Mouse (Mus musculus): ENCODE data around the gene Gm11549. TPM values are rescaled to one million over a fixed set of nuclear protein-coding genes. Genes with fewer than 3 reads are reported as not detected.

Gm11549 gene
- polyA plus RNA-seq (2012; ENCODE audit: low replicate concordance): not detected in 2 replicates

DNA sequence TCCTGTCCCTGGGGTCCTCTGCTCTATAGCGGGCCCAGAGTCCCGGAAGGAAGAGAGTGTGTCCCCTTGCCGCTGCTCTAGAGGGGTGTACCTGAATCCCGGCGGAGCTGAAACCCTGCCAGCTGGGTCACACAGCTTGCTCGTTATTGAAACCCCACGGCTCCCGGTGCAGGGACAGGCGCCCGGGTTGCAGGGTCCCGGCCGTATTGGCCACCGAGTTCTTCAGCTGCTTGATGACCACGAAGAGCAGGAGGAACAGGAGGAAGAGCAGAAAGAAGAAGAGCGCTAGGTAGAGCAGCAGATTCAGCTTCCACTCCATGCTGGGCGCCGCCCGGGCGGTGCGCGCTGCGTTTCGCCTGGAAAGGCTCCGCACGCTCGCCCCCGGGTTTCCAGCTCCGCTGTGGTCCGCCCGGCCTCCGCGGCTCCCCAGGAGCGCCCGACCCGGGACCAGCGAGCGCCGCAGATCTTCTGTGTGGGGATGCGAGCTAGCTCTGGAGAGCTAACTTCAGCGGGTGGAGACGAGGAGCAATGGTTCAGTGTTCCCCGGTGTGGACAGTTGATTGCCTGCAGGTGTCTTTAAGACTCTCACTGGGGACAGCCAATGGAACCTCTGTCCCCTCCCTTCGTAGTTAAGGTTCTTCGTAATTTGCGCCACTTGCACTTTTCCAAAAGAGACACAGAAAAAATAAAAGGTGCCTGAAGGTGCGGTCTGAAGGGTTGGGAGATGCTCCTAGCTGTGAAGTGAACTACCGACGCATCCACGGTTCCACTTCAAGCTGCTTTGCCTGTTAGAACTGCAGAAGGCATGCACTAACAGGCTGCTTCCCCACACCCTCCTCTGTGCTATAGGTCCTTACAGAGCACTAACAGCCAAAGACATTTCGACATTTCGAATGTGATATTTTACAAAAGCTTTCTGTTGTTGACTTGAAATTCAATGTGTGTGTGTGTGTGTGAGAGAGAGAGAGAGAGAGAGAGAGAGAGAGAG is at the start of gene Gm11549:
Gene Gm11549 (minus strand): TSS at position 741 of the 988 bp plus-strand sequence.

DNA sequence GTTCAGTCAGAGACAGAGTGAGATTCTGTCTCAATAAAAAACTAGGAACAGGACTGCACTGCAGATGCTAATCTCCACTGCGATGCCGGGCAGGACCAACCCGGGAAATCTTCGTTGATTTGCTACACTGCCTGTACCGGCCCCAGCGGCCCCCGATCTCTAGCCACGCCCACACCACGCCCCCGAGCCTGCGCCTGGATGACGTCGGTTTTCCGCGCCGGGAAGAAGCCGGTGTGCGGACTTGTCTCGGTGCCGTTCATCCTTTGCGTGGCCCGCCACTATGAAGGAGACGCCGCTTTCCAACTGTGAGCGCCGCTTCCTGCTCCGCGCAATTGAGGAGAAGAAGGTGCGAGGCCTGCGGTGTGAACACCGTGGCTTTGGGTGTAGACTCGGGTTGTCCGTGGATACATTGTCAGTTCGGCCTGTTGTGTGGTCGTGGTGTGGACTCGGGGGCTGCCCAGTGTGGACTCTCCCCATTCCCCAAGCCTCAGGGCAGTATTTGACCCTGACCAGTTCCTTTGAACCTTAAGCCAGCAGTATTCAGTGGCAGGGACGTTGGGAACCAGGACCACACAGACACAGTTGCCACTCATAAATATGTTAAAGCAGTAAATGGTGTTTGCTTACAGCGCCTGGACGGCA is 30.9 kb upstream of the Gm11549 start, which contains the start of gene Exosc9:
Gene Exosc9 (plus strand): TSS at position 201 of the 642 bp plus-strand sequence.

DNA sequence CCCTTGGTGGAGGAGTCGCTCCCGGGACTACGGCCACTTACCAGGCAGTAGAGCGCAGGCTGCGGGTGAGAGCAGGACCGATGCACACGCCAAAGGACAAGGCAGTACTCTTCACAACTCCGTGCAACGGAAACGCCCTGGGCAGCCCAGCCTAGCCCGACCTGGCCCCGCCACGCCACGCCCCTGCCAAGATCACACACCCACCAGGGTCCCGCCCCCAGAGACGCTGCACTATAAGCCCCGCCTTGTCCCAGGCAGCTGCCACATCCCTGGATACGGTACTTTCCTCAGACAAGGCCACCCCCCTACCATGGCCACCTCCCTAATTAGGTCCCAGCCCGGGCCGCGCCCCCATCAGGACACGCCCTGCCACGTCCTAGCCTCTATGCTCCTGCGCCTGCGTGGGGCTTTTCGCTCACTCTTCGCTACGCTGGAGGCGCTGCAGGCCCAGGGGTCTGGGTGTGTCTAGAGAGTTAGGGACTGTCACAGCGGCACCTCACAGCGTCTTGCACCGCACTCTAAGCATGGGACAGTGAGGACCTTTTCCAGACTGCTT is 46.0 kb downstream of the Gm11549 start, which contains the start of the genes Anxa5 and 1810062G17Rik:
Gene Anxa5 (minus strand): TSS at position 363 of the 556 bp plus-strand sequence.
Gene 1810062G17Rik (plus strand): TSS at position 406 of the 556 bp plus-strand sequence.

Other genes with a start within 250 kb of the Gm11549 start
- 73.5 and 135 TPM in 2 replicates for gene Anxa5, start 45.9 kb downstream of the Gm11549 start, polyA plus RNA-seq (2012; ENCODE audit: low replicate concordance)
- 0.22 TPM in 1 of 2 replicates, not detected in the other for gene 1810062G17Rik, start 45.9 kb downstream of the Gm11549 start, polyA plus RNA-seq (2012; ENCODE audit: low replicate concordance)
- gene Exosc9, start 30.8 kb upstream of the Gm11549 start, polyA plus RNA-seq (2012; ENCODE audit: low replicate concordance): 0.63 and 5.9 TPM in 2 replicates
- 37.1 and 43.4 TPM in 2 replicates for gene Ccna2, start 50.3 kb upstream of the Gm11549 start, polyA plus RNA-seq (2012; ENCODE audit: low replicate concordance)
- gene Bbs7, start 91.7 kb upstream of the Gm11549 start, polyA plus RNA-seq (2012; ENCODE audit: low replicate concordance): 0.38 and 0.80 TPM in 2 replicates
- gene Trpc3, start 168.4 kb upstream of the Gm11549 start, polyA plus RNA-seq (2012; ENCODE audit: low replicate concordance): 0.03 TPM in 1 of 2 replicates, not detected in the other